Mouse (Mus musculus) heart, adult 2 months (tissue): Measurements from ENCODE around the gene A430078G23Rik. TPM values are rescaled to one million over a fixed set of nuclear protein-coding genes. Genes with fewer than 3 reads are reported as not detected.

Experiments used
- DNase-seq, 2 experiments: peaks; one replicate each; pipeline ENCODE4 v3.0.0; 2021
- H3K27ac ChIP-seq: fragments of 200-600 bp; 2 replicates; pipeline ENCODE4 v1.8.1; 2022
- H3K27me3 ChIP-seq: fragments of 200-500 bp; 2 replicates; pipeline ENCODE4 v1.6.1; 2012; ENCODE audit warnings: mild to moderate bottlenecking, low read length, inconsistent platforms, mixed read lengths; ENCODE audit not compliant: control insufficient read depth, insufficient read depth
- H3K36me3 ChIP-seq: fragments of 200-500 bp; 2 replicates; pipeline ENCODE4 v1.6.1; 2012; ENCODE audit warnings: low read length, inconsistent platforms; ENCODE audit not compliant: control insufficient read depth, insufficient read depth
- H3K4me1 ChIP-seq: fragments of 200-500 bp; 2 replicates; pipeline ENCODE4 v1.6.1; 2011; ENCODE audit warnings: low read length; ENCODE audit not compliant: control insufficient read depth, insufficient read depth
- H3K4me3 ChIP-seq: fragments of 200-600 bp; 2 replicates; pipeline ENCODE4 v1.8.1; 2022
- H3K79me2 ChIP-seq: fragments of 200-500 bp; replicated peaks from 2 replicates; pipeline ENCODE4 v1.6.1; 2012; ENCODE audit warnings: mild to moderate bottlenecking, inconsistent platforms, low read length, moderate library complexity, mixed read lengths; ENCODE audit not compliant: control insufficient read depth, insufficient read depth
- H3K9ac ChIP-seq: fragments of 200-500 bp; 2 replicates; pipeline ENCODE4 v1.6.1; 2012; ENCODE audit warnings: low read depth, mild to moderate bottlenecking, control low read depth, inconsistent platforms, low read length, mixed read lengths
- CTCF ChIP-seq: fragments of 200-600 bp; IDR thresholded peaks from 2 replicates; pipeline ENCODE4 v1.8.1; 2022; ENCODE audit warnings: antibody characterized with exemption, mild to moderate bottlenecking, moderate library complexity
- EP300 ChIP-seq: fragments of 200-500 bp; IDR thresholded peaks from 2 replicates; pipeline ENCODE4 v1.6.1; 2011; ENCODE audit warnings: low read depth, low read length, control low read depth; ENCODE audit not compliant: insufficient read depth
- POLR2A ChIP-seq: fragments of 200-500 bp; IDR thresholded peaks from 2 replicates; pipeline ENCODE4 v1.6.1; 2011; ENCODE audit warnings: mild to moderate bottlenecking, low read depth, low read length, control low read depth; ENCODE audit not compliant: insufficient read depth
- WGBS: fragments of 180-500 bp; shearing (Covaris S2); methylation state at CpG from one replicate; pipeline ENCODE4 v1.1.7; 2018; 5-methylcytosine and 5-hydroxymethylcytosine counted together
- intact Hi-C: fragments of 180-260 bp; cut with DNase I; formaldehyde crosslinking; loops from one replicate; pipeline ENCODE4 v1.15.1; 2025
- polyA plus RNA-seq: library from polyadenylated mRNA; depleted of rRNA; stranded (reverse); fragments of >200 nt; gene quantifications from 2 replicates; pipeline ENCODE4 v1.2.3, GENCODE M21; 2012
- total RNA-seq, 2 experiments: library from RNA; stranded (reverse); gene quantifications; 2 replicates each; pipeline ENCODE4 v1.2.3; 2021

Gene A430078G23Rik
- total and polyA plus RNA-seq, 3 experiments, result 0.53 to 0.57 (median 0.57) TPM

DNA sequence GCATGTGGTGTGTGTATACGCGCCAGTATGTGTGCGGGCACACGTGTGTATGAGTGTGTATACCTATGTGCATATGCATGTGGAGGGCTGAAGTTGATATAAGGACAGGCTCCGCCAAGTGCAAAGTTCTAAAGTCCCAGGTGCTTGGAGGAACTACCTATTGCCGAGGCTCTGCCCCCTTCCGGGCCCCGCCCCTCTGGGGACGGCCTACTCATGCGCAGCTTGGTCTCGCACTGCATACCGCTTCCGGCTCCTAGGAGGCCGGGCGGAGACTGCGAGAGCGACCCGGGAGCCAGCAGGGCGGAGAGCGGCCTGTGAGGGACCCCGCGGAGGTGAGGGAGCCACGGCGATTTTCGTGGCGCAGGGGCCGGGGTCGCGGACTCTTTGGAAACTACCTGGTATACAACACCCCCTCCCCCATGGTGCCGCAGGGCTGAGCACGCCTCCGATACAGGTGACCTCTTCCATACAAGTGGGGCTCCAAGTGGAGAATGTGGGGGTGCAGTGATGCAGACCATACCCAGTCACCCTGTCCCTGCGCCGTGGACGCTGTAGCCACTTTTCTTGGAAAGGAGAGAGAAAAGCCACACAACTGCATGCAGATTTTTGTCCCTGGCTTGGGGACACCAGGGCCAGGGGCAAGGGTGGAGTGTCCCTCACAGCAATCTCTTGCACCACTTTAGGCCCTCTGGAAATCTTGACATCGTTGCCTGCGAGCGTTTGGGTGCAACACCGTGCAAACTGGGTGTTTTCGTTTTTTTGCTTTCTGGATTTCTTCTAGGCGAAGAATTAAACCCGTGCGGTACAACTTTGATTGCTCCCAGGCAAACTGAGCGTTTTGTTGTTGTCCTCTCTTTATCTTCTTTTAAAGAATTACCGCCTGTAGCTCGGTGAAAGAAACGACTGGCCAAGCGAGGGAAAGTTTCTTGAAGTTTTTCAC lies 39.8 kb downstream of the A430078G23Rik start, which contains the start of gene Arhgef18:
Arhgef18 (plus strand) TSS at position 236 of the 940 bp plus-strand sequence.
- Histone ChIP-seq H3K4me1 (peaks cover 10% of the 10 kb centered on the region), H3K9ac (peak within 1 kb of the TSS; percentile 85), H3K27ac (peak within 1 kb of the TSS; percentile 70), H3K27me3 (no peaks in the 10 kb centered on the region), H3K36me3 (0 out of 2 replicates have a peak, but pooled peaks cover 2% of the 10 kb centered on the region), H3K4me3 (peak within 1 kb of the TSS; percentile 89), H3K79me2 (0 out of 2 replicates have a peak, but pooled peaks cover 1% of the 10 kb centered on the region)
- peak; percentile 93 for DNase-seq
- TF ChIP-seq EP300 (no peak; the same call in 1 of the 2 replicates), POLR2A (peak; percentile 68), CTCF (peak; percentile 22; the same call in 1 of the 2 replicates)
- intact Hi-C loops, result loop anchor here (2.0 kb wide), 1 partner anchor 36 kb away; no protein-coding TSS in a partner anchor
- 3% methylated on average over 48 of the region's 48 CpGs for WGBS

DNA sequence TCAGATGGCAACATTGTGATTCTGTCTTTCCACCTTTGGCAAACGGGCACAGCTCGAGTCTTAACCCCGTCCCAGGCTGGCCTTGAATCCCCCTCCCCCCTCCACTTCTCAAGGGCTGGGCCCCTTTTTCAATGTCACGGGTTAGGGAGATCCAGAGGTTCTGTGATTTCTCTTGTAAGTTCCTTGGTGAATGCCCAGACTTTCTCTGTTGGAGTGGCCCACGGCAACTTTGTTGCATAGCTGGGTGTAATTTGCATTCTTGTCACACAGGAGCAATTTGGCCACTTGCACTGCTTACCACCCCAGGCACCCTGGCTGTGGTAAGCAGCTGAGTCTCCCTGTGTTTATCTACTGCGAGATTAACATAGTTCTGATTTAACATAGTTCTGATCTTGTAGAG lies 41.4 kb downstream of the A430078G23Rik start:
- Histone ChIP-seq H3K4me3 (no peak overlapping the region), H3K4me1 (peaks cover 10% of the 10 kb centered on the region), H3K36me3 (0 out of 2 replicates have a peak, but pooled peaks cover 2% of the 10 kb centered on the region), H3K9ac (no peak overlapping the region), H3K27me3 (no peaks in the 10 kb centered on the region), H3K79me2 (peaks cover 1% of the 10 kb centered on the region; the same call in 1 of the 2 replicates), H3K27ac (no peak overlapping the region)
- no peak for DNase-seq
- intact Hi-C loops, result no loop called here
- no peak for TF ChIP-seq POLR2A
- no peak for TF ChIP-seq CTCF
- TF ChIP-seq EP300, result no peak
- WGBS, result 59% methylated on average over 6 of the region's 6 CpGs

DNA sequence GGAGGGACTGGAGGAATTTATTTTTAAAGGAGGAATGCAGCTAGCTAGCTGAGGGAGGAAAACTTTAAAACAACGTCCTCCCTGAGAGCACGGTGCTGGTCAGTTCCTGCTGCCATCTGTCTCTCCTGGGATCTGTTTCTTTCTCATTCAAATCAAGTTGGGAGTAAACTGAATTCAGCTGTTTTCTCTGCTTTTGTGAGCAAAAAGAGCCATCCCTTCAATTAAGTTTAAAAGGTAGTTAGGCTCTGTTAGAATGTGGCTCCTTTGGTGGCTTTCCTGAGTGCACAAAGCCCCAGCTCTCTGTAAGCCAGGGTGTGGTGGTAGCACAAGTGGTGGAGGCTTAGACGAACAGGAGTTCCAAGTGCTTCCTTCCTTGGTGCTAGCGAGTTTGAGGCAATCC lies 42.0 kb downstream of the A430078G23Rik start:
- TF ChIP-seq CTCF (no peak), POLR2A (no peak), EP300 (no peak)

DNA sequence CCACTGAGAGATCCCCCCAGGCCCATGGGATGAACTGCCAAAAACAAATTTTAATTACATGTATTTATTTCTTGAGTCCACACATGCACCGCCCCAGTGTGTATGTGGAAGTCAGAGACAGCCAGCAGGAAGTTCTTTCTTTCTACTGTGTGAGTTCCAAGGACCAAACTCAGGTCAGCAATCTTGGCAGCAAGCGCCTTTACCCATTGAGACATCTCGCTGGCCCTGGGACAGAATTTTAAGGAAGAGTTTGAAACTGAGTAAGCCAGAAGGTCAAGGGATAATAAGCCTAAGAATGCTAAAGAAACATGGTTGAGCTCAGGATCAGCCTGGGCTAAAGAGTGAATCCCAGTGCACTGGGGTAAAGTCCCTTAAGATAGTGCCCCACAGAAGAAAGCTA lies 44.4 kb downstream of the A430078G23Rik start:
- Histone ChIP-seq H3K27me3 (no peaks in the 10 kb centered on the region), H3K9ac (no peak overlapping the region), H3K79me2 (peaks cover 1% of the 10 kb centered on the region; the same call in 1 of the 2 replicates), H3K4me3 (no peak overlapping the region), H3K36me3 (0 out of 2 replicates have a peak, but pooled peaks cover 2% of the 10 kb centered on the region), H3K27ac (no peak overlapping the region), H3K4me1 (peaks cover 8% of the 10 kb centered on the region)
- intact Hi-C loops, result no loop called here
- 37% methylated on average over 3 of the region's 3 CpGs for WGBS
- TF ChIP-seq POLR2A (no peak), CTCF (no peak), EP300 (no peak)
- peak in 1 of 2 experiments; percentile 32 for DNase-seq

More for the DNA sequence above, 42.0 kb downstream of the A430078G23Rik start:
- Histone ChIP-seq H3K4me1 (peaks cover 10% of the 10 kb centered on the region), H3K27me3 (no peaks in the 10 kb centered on the region), H3K4me3 (no peak overlapping the region), H3K27ac (no peak overlapping the region), H3K36me3 (0 out of 2 replicates have a peak, but pooled peaks cover 2% of the 10 kb centered on the region), H3K79me2 (peaks cover 1% of the 10 kb centered on the region; the same call in 1 of the 2 replicates), H3K9ac (no peak overlapping the region)
- no peak for DNase-seq
- intact Hi-C loops, result no loop called here
- WGBS, result 33% methylated on average over 4 of the region's 4 CpGs

DNA sequence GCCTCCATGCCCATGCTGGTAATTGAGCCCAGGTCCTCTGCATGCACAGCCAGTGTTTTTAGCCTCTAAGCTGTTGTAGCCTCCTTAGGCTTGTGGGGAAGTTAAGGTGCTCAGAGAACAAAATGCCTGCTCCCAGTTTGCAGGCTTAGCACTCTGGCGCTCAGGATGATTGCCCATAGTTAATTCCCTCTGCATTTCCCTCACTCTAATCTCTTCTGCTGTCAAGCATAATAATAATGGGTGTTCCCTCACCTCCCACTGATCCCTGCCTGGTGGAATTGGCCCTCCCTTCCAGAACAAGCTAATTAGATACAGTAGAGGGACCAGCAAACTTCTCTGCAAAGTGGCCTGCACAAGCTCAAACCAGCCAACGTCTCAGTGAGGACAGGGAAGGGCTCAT lies 47.3 kb downstream of the A430078G23Rik start:
- Histone ChIP-seq H3K4me3 (no peak overlapping the region), H3K4me1 (peaks cover 3% of the 10 kb centered on the region), H3K27ac (no peak overlapping the region), H3K79me2 (peaks cover 1% of the 10 kb centered on the region), H3K27me3 (no peaks in the 10 kb centered on the region), H3K9ac (no peak overlapping the region), H3K36me3 (no peaks in the 10 kb centered on the region)
- no peak for TF ChIP-seq EP300
- intact Hi-C loops, result no loop called here
- no peak for DNase-seq
- WGBS, result 52% methylated on average over 2 of the region's 2 CpGs

DNA sequence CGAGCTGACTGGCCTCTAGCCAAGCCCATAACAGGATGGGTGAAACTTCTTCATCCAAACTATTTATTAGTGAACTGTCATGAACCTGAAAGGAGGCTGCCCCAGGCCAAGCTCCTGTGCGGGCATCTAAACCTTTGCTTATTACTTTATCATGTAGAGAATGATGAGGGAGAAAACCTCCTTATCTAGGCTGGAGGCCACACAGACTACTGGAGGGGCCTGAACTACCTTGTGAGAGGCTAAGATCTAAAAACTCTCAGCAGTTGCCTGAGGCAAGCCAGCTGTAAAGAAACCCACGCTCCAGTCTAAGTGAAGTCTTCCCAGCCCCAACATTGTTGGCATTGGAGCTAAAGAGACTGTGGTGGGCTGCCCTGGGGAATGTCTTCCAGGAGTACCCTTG lies 54.2 kb downstream of the A430078G23Rik start:
- H3K79me2 ChIP-seq, result peaks cover 3% of the 10 kb centered on the region; the same call in 1 of the 2 replicates
- peaks cover 10% of the 10 kb centered on the region for H3K4me1 ChIP-seq
- TF ChIP-seq EP300 (no peak), CTCF (no peak), POLR2A (no peak)
- no peak overlapping the region for H3K27ac ChIP-seq
- 65% methylated on average over 3 of the region's 3 CpGs for WGBS
- no peak for DNase-seq
- no peak overlapping the region for H3K4me3 ChIP-seq
- H3K27me3 ChIP-seq, result no peaks in the 10 kb centered on the region
- peaks cover 3% of the 10 kb centered on the region for H3K36me3 ChIP-seq
- intact Hi-C loops, result no loop called here
- H3K9ac ChIP-seq, result no peak overlapping the region
